Mouse (Mus musculus): ENCODE measurements around the gene 4930519P11Rik. TPM values are rescaled to one million over a fixed set of nuclear protein-coding genes. Genes with fewer than 3 reads are reported as not detected.

Gene 4930519P11Rik
- polyA plus RNA-seq, 1 experiment: not detected

DNA sequence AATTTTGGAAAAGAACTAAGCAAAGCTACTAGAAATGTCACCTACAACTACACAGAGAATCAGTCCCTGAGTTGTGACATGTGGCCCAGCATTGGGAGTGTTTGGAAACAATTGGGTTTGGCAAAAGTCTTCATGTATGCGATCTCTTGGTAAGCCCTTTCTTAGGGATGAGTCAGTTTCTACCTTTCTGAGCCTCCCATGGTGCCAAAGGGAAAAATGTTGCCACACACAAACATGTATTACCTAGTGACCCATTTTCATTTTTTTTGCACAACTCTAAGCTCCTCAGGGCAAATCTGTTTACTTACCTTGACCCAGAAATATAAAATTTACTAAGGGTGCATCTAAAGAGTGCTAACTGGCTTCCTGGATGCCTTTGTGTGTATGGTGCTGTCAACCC lies 6.3 kb downstream of the 4930519P11Rik start:
- Histone ChIP-seq H3K4me1 (ENCODE audit: control insufficient read depth, insufficient read depth, low read length) (no peaks in the 10 kb centered on the region), H3K4me3 (ENCODE audit: insufficient read depth, low read length) (no peak overlapping the region), H3K27ac (ENCODE audit: insufficient read depth, low read length) (no peak overlapping the region)
- TF ChIP-seq CTCF (IDR thresholded peaks at IDR 0.05; ENCODE audit: borderline replicate concordance, insufficient read depth, low read length) (no peak), POLR2A (IDR thresholded peaks at IDR 0.05; ENCODE audit: low read depth, low read length) (no peak)

DNA sequence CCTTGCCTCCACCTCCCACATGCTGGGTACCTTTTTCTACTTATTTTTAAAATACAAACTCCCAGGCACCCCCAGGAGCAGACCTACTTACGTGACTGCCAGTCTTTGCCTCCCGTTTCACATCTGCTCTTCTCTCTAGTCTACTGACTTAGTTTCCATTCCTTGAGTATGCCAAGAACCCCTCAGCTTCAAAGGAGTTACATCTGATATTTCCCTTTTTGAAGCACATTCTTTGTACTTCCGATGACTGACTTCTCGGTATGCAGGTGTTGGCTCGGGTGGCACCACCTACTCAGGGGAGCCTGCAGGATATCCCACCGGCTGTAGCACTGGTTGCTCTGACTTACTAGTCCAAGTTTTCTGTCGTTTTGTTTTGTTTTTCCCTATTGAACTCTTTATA lies 9.1 kb downstream of the 4930519P11Rik start:
- no peak for TF ChIP-seq CTCF (IDR thresholded peaks at IDR 0.05; ENCODE audit: borderline replicate concordance, insufficient read depth, low read length)
- no peak for TF ChIP-seq POLR2A (IDR thresholded peaks at IDR 0.05; ENCODE audit: low read depth, low read length)
- Histone ChIP-seq H3K4me3 (ENCODE audit: insufficient read depth, low read length) (peak overlapping the region; percentile 48), H3K4me1 (ENCODE audit: control insufficient read depth, insufficient read depth, low read length) (no peaks in the 10 kb centered on the region), H3K27ac (ENCODE audit: insufficient read depth, low read length) (no peak overlapping the region)

DNA sequence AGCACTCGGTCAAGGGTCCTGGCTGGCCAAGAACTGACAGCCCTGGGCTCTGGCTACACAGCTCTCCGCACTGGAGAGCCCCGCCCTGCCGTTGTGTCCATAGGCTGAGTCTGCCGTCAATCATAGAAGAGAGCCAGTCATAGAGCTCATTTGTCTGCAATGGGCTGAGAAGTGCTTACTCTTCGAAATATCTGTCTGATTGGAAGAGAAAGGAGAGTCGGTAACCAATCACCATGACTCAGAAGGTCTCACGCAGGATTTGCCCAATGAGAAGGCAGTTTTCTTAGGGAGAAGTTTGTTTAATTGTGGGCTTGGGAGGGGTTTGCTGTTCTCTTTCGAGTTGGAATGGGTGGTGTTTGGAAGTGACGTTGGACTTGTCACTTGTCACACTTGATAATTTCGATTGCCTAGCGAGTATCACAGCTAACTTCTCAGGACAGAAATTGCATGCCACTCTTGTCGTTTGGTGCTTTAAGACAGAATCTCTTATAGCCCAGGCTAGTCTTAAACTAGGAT lies 9.5 kb downstream of the 4930519P11Rik start, which contains the start of gene Pxmp4:
Gene Pxmp4 (minus strand): TSS at position 71 of the 516 bp plus-strand sequence.
- Histone ChIP-seq H3K27ac (ENCODE audit: insufficient read depth, low read length) (no peak within 1 kb of the TSS), H3K4me1 (ENCODE audit: control insufficient read depth, insufficient read depth, low read length) (no peaks in the 10 kb centered on the region), H3K4me3 (ENCODE audit: insufficient read depth, low read length) (peak within 1 kb of the TSS; percentile 81)
- TF ChIP-seq CTCF (IDR thresholded peaks at IDR 0.05; ENCODE audit: borderline replicate concordance, insufficient read depth, low read length): no peak
- TF ChIP-seq POLR2A (IDR thresholded peaks at IDR 0.05; ENCODE audit: low read depth, low read length): peak; percentile 13

DNA sequence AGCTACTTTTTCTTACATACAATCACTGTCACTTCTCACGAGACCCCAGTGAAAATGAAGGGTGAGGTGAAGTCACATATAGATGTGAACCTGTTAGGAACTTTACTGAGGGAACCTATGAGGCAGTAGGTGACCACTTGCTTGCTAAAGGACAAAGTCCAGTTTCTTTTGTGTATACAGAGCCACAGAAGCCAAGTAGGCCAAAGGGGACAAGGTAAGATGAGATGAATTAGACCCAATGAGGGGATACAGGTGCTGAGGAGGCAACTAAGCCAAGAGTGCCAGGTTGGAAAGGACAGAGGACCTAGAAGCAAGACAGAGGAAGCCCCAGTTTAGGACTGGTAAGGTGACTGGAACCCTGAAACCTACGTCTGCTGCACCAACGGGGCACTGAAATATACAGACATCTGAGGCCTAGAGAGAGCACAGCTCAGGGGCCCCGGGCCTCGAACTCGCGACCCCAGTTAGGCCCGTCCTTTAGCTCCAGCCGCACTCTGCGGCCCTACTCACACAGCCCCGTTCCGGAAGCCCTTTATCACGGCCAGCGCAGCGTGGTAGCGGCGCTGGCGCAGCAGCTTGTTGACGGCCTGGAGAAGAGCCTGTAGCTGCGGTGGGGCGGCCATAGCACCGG lies 10.1 kb downstream of the 4930519P11Rik start:
- TF ChIP-seq POLR2A (IDR thresholded peaks at IDR 0.05; ENCODE audit: low read depth, low read length) (0 out of 2 replicates have a peak, but pooled peaks have one; percentile 67), CTCF (IDR thresholded peaks at IDR 0.05; ENCODE audit: borderline replicate concordance, insufficient read depth, low read length) (no peak)
- peak overlapping the region; percentile 81 for H3K4me3 ChIP-seq (ENCODE audit: insufficient read depth, low read length)
- H3K4me1 ChIP-seq (ENCODE audit: control insufficient read depth, insufficient read depth, low read length): no peaks in the 10 kb centered on the region
- H3K27ac ChIP-seq (ENCODE audit: insufficient read depth, low read length): no peak overlapping the region

DNA sequence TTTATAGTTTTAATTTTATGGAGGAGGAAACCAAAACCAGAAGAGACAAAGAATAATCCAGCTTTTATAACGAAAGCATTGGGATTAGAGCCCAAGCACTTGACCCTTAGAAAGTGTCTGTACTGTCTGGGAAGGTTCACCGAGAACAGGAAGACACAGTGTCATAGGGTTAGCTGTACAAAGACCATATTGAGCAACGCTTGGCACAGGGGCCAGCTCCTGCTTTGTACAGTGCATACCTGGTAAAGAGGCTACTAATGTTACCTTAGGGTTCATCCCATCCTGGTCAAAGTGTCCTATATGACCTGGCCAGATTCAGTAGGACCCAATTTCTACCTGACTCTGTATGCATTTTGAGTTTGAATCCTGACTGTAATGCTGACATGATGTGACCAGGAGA lies 11.9 kb downstream of the 4930519P11Rik start:
- Histone ChIP-seq H3K4me3 (ENCODE audit: insufficient read depth, low read length) (no peak overlapping the region), H3K4me1 (ENCODE audit: control insufficient read depth, insufficient read depth, low read length) (no peaks in the 10 kb centered on the region), H3K27ac (ENCODE audit: insufficient read depth, low read length) (no peak overlapping the region)
- TF ChIP-seq POLR2A (IDR thresholded peaks at IDR 0.05; ENCODE audit: low read depth, low read length) (no peak), CTCF (IDR thresholded peaks at IDR 0.05; ENCODE audit: borderline replicate concordance, insufficient read depth, low read length) (no peak)

DNA sequence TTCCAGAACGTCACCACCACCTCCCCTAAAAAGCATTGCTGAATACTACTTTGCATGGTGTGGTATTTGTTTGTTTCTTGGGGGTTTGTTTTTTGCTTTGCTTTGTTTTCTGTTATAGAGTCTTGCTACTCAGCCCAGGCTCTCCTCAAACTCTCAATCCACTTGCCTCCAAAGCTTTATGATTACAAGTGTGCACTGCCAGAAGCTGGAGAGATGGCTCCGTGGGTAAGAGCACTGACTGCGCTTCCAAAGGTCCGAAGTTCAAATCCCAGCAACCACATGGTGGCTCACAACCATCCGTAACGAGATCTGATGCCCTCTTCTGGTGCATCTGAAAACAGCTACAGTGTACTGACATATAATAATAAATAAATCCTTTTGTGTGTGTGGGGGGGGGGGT lies 12.7 kb downstream of the 4930519P11Rik start:
- H3K27ac ChIP-seq (ENCODE audit: insufficient read depth, low read length): no peak overlapping the region
- no peaks in the 10 kb centered on the region for H3K4me1 ChIP-seq (ENCODE audit: control insufficient read depth, insufficient read depth, low read length)
- TF ChIP-seq POLR2A (IDR thresholded peaks at IDR 0.05; ENCODE audit: low read depth, low read length): no peak
- TF ChIP-seq CTCF (IDR thresholded peaks at IDR 0.05; ENCODE audit: borderline replicate concordance, insufficient read depth, low read length): no peak
- H3K4me3 ChIP-seq (ENCODE audit: insufficient read depth, low read length): no peak overlapping the region

DNA sequence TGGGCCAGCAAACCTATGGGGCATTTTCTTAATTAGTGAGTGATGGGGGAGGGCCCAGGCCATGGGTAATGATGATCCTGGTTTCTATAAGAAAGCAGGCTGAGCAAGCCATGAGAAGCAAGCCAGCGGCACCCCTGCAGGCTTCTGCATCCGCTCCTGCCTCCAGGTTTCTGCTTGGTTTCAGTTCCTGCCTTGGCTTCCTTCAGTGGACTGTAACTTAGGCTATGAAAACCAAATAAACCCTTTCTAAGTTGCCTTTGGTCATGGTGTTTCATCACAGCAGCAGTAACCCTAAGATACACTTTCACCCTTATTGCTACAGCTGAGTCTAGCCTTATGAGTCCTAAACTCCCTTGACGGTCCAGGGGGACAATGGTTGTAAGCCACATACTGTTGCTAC lies 15.8 kb downstream of the 4930519P11Rik start:
- H3K27ac ChIP-seq (ENCODE audit: insufficient read depth, low read length): no peak overlapping the region
- H3K4me3 ChIP-seq (ENCODE audit: insufficient read depth, low read length): no peak overlapping the region
- TF ChIP-seq POLR2A (IDR thresholded peaks at IDR 0.05; ENCODE audit: low read depth, low read length) (no peak), CTCF (IDR thresholded peaks at IDR 0.05; ENCODE audit: borderline replicate concordance, insufficient read depth, low read length) (no peak)
- H3K4me1 ChIP-seq (ENCODE audit: control insufficient read depth, insufficient read depth, low read length): no peaks in the 10 kb centered on the region

DNA sequence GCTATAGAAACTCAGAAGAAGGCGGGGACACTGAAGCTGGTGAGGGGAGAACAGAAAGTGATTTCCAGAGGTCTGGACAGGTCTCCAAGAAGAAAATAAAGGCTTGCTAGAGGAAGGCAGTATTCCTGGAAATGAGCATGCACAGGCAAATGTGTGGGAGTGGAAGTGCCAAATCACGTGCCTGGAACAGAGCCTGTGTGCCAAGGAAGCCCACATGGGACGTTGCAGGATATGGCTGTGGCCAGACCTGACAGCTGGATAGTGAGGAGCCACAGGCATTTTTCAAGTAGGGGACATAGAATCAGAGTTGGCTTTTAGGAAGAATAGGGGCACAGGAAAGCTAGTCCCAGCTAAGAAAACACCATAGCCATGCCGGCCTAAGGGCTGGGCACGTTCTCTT lies 17.5 kb downstream of the 4930519P11Rik start:
- no peak for TF ChIP-seq CTCF (IDR thresholded peaks at IDR 0.05; ENCODE audit: borderline replicate concordance, insufficient read depth, low read length)
- TF ChIP-seq POLR2A (IDR thresholded peaks at IDR 0.05; ENCODE audit: low read depth, low read length): no peak
- Histone ChIP-seq H3K27ac (ENCODE audit: insufficient read depth, low read length) (no peak overlapping the region), H3K4me1 (ENCODE audit: control insufficient read depth, insufficient read depth, low read length) (no peaks in the 10 kb centered on the region), H3K4me3 (ENCODE audit: insufficient read depth, low read length) (no peak overlapping the region)

DNA sequence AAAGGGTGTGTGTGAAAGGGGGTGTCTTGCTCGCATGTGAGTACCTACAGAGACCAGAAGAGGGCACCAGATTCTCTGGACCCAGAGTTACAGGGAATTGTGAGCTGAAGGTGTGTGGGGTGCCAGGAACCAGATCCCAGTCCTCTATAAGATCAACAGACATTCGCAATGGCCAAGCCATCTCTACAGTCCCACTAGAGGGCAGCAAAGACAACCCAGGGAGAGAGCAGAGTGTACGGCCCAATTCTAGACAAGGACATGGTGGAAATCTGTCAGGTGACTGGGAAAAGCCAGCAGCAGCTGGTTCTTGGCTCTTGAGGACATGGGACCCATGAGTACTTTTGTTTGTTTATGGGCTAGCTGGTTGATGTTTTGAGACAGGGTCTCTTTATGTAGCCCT lies 20.2 kb downstream of the 4930519P11Rik start:
- TF ChIP-seq CTCF (IDR thresholded peaks at IDR 0.05; ENCODE audit: borderline replicate concordance, insufficient read depth, low read length): peak; percentile 38; the same call in 1 of the 2 replicates
- TF ChIP-seq POLR2A (IDR thresholded peaks at IDR 0.05; ENCODE audit: low read depth, low read length): no peak

DNA sequence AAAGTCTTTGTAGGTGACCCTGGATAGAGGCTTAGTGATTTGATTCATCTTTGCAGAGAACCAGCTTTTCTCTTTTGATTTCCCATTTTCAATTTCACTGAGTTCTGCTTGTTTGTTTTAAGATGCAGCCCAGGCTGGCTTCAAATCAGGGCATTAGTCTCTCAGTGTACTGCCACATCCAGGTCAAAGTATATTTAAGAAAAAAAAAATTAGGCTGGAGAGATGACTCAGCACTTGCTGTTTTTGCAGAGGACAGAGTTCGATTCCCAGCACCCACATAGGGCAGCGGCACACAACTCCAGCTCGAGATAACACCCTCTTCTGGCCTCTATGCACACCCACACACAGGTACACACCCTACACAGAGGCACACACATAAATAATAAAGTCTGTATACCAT lies 22.0 kb downstream of the 4930519P11Rik start:
- H3K4me1 ChIP-seq (ENCODE audit: control insufficient read depth, insufficient read depth, low read length): no peaks in the 10 kb centered on the region
- no peak overlapping the region for H3K27ac ChIP-seq (ENCODE audit: insufficient read depth, low read length)
- H3K4me3 ChIP-seq (ENCODE audit: insufficient read depth, low read length): no peak overlapping the region
- no peak for TF ChIP-seq POLR2A (IDR thresholded peaks at IDR 0.05; ENCODE audit: low read depth, low read length)
- no peak for TF ChIP-seq CTCF (IDR thresholded peaks at IDR 0.05; ENCODE audit: borderline replicate concordance, insufficient read depth, low read length)

More for the DNA sequence above, 20.2 kb downstream of the 4930519P11Rik start:
- Histone ChIP-seq H3K4me3 (ENCODE audit: insufficient read depth, low read length) (no peak overlapping the region), H3K4me1 (ENCODE audit: control insufficient read depth, insufficient read depth, low read length) (no peaks in the 10 kb centered on the region), H3K27ac (ENCODE audit: insufficient read depth, low read length) (no peak overlapping the region)
